Mouse (Mus musculus): Measurements from ENCODE around the gene Copg1.
A peak's percentile ranks its signal among the peaks of the same experiment; 100 is the strongest.
"Not testable (repeated sequence)": the region's sequence is repeated elsewhere in the genome, so short reads cannot be mapped to it uniquely, and the experiment has no call there.

Gene Copg1

DNA sequence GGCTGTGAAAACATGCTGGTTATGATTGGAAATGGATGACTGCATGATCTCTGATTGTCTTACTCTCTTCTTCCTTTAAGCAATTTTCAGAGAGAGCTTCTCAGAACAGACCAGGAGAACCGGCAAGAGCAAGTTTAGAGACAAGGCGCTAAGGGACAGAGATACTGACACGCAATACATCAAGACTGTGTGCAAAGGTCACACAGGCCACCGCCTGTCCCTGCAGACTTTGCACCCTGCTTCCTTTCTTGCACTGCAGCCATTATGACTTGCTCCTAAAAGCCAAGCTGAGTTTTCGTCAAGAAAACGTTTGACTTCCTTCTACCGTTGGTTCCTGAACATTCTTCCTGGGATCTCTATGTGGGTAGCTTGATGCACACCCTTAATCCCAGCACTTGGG is 12.1 kb upstream of the Copg1 start:
- DNase-seq (ENCODE audit: low spot score) = no peak

DNA sequence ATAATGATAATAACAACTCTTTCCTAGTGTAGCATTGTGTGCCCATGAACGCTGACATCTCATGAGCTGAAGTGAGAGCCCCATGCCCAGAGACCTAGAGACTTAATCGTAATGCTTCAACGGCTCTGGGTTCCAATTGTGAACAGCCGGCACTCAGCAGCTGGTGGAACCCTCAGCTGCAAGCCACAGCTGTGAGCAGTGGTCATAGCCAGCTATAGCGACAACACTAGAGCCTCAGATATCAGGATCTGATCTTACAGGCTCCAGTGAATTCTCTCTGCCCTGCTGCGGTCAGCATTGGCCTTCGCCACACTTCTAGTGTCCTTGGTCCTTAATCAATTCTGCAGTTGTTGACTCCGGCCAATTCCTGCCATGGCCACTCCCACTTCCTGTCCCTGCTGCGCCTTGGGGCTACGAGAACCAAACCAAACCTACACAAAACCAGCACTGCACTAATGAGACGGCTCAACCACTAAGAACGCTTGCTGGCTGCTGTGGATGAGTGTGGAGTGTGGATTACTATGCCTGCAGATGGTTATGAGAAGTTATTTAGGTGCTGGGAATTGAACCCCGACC is 11.5 kb upstream of the Copg1 start:
- DNase-seq (ENCODE audit: low spot score) = peak; percentile 84

DNA sequence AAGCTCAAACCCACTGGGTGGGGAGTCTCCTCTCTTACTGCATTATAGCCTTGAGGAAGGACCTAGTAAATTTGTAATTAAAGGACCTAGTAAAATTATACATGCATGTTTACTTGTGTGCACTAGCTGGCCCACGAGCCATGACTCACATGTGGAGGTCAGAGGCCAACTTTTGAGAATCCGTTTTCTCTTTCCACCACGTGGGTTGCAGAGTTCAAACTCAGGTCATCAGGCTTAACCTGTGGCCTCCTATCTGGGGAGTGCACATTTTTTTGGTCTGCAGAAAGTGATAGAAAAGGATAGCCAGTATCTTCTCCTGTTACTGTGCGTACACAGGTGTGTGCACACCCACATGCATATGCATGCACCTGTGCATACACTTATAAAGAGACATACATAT is 8.6 kb upstream of the Copg1 start:
- no peak for DNase-seq (ENCODE audit: low spot score)

DNA sequence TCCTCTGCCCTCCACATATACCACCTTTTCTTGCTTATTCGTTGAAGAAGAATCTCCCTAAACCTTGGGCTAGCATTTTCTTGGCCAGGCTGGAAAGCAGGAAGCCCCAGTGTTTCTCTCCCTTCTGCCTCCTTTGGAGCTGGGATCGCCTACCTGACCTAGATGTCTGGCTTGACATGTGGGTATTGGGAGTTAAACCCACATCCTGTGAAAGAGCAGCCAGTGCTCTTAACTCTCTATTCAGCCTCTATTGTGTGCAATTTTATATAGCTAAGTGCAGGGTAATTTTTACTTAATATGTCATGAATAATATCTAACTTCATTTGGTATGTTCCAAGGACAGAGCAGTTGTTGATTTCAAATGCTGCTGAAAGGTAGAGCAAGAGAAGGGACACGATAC is 8.0 kb upstream of the Copg1 start:
- no peak for DNase-seq (ENCODE audit: low spot score)

DNA sequence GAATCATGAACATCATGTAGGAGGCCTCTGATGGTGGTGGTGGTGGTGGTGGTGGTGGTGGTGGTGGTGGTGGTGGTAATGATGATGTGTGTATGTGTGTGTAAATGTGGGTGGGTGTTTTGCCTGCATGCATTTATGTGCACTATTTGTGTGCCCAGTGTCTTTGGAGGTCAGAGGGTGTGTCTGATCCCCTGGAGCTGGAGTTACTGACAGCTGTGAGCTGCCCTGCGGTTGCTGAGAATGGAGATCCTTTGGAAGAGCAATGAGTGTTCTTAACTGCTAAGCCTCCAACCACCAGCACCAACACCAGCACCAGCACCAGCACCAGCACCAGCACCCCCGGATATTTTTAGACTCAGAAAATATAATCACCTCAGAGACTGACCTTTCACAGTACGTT is 5.4 kb upstream of the Copg1 start:
- no peak for DNase-seq (ENCODE audit: low spot score)

DNA sequence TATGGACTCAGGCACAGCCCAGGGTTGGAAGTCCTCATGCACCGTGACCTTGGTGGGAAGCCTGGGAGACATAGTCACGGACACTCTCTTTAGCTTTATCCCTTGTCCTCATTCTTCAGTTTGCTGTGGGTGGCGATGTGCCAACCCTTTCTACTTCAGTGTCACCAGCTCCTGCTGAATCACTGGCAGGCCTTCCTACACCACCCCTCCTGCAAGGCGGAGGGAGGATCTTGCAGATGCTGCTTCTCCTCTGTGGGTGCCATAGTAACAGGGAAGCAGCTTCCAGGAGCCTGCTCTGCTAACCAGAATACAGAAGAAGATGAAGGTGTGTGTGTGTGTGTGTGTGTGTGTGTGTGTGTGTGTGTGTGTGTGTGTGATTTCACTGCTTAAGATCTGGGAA is 4.8 kb upstream of the Copg1 start:
- peak; percentile 74 for DNase-seq (ENCODE audit: low spot score)

DNA sequence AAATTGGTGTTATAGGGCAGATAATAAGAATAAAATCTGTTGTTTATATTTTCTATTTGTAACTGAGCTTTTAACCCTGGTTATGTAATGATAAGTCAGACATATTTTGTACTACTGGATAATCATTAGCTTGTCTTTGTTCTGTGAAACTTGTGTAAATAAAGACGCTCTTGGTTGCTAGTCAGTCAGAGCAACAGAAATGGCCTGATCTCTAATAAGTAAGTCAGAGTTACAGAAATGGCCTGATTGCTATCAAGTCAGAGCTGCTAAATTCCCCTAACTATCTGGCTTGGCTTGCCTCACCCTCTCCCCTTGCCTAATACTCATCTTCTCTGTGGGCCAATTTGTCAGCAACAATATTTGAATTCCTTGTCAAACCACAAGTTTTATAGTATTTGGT is 893 bp upstream of the Copg1 start:
- no peak for DNase-seq (ENCODE audit: low spot score)

DNA sequence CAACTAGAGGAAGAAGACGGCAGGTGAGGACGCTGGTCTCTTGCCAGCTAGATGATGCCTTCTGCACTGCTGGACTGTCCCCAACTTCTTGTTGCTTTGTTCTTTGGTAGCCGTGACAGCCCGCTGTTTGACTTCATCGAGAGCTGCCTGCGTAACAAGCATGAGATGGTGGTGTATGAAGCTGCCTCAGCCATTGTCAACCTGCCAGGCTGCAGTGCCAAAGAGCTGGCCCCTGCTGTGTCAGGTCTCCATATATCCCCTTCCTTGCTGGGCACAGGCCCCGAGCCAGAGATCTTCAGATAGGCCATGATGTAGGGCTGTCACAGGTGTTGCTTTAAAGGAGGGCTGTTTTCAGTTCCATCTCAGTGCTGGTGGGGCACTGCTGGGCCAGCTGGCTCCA is 6.3 kb downstream of the Copg1 start:
- DNase-seq (ENCODE audit: low spot score) = no peak

DNA sequence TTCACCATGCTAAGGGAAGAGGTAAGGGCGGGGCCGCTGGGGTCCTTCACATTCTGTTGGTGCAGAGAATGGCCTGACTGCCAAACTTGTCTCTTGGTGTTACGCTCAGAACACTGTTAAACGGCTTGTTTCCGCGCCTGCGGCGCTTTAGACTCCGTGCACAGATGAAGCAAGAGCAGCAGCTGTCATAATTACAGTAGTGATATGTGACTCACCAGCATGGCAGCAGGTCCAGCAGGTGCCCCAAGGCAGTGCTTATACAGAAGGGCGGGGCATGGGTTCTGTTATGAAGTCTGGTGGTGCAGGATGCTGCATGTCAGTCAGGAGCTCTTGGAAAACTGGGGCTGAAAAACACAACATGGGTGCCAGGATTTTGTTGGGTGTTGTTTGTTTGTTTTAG is 10.4 kb downstream of the Copg1 start:
- DNase-seq (ENCODE audit: low spot score) = no peak

DNA sequence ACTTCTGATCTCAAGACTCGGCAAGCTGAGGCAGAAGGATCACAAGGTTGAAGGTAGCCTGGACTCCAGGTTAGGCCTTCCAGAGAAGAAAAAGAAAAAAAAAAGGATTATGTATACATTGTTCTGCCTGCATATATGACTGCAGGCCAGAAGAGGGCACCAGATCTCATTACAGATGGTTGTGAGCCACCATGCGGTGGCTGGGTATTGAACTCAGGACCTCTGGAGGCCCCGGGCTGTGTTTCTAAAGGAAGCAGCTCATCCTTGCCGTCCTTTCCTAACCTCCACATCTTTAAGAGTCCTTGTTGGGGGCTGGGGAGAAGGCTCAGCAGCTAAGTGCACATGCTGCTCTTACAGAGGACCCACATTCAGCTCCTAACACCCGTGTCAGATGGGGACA is 19.0 kb downstream of the Copg1 start:
- no peak for DNase-seq (ENCODE audit: low spot score)

DNA sequence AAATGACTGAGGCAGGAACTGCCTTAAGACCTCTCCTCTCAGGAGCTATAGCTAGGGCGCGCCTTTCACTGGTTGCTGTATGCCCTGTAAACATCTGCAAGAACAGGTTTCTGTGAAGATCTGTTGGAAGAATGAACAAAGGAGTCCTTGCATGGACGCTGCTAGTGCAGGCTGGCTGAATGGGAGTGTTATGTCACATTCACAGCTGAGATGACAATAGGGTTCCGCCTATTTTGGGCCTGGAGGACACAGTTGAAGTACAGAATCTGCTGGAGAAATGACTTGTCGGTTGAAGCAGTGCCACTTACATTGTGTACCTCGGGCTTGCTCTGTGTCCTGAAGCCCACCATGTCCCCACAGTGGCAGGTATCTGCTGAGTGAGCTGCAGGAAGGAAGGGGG is 21.6 kb downstream of the Copg1 start:
- no peak for DNase-seq (ENCODE audit: low spot score)

DNA sequence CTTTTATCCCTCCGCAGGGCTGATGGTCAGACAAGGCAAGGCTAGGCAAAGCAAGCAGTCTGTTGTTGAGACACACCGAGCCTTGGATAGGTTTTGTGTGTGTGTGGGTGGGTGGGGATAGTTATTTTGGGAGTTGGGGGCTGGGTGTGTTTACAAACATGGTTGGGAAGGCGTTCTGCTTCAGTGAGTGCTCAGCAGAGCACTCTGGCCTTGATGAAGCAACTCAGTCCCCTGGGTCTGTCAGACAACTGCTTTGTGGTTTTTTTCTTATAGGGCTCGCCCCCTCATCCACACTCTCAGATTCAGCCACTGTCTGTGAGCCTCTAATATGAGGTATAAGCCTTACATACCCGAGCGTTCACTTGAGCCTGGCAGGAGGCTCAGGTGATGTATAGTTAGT is 23.9 kb downstream of the Copg1 start:
- no peak for DNase-seq (ENCODE audit: low spot score)

DNA sequence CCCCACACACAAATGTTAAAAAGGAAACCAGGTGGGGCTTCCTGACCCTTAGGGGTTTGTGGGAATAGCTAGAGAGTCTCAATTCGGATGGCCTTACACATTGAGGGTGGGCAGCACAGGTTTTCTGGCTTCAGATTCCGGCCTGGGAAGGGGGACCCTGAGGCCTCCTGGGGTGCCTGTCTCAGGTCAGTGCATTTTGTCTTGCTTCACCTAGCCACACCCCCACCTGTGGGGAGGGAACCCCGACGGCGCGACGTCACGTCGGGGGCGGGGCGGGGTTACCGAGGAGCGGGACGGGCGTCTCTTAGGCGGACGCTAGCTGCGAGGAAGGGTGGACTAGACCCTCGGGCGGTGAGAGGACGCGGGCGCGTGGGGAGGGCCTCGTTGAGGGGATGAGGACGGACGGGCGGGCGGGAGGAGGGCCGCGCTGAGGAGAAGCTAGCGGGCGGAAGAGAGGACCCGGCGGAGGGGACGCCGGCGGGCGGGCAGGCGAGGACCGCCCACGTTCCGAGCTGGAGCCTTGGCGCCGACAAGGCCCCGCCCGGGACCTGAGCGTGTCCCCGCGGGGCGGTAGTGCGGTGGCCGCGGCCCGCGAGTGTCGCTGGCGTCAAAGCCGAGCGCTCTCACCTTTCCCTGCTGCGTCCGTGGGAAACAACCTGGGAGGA is 26.2 kb downstream of the Copg1 start, which contains the start of gene Hmces:
Gene Hmces, plus strand, starts transcription at position 275 of the 665 bp plus-strand sequence.
- peak; percentile 54 for DNase-seq (ENCODE audit: low spot score)

DNA sequence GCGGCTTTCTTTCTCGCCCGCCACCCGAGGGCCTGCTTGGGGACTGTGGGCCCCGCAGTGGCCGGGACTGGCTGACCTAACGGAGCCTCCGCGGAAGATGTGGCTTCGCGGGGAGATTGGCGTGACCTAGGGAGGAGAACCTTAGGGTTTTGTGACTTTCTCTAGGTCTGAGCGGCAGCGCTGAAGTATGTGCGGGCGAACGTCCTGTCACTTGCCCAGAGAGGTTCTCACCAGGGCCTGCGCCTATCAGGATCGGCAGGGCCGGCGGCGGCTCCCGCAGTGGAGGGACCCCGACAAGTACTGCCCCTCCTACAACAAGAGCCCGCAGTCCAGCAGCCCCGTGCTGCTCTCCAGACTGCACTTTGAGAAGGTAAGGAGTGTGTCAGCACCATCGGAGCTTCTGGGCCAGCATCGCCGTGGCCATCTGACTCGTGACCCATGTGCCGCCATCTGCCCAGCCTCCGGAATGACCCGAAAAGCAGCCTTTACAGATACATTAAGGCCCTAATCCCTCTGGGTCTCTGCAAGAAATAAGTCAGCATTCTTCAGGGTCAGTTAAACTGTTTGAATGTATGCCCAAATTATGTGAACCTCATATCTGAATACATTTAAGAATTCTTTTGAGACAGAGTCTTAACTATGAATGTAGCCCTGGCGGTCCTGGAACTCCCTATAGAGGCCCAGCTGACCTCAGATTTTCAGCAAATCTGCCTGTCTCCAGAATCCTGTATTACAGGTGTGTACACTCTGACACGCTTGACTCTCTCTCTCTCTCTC is 26.9 kb downstream of the Copg1 start:
- no peak for DNase-seq (ENCODE audit: low spot score)

DNA sequence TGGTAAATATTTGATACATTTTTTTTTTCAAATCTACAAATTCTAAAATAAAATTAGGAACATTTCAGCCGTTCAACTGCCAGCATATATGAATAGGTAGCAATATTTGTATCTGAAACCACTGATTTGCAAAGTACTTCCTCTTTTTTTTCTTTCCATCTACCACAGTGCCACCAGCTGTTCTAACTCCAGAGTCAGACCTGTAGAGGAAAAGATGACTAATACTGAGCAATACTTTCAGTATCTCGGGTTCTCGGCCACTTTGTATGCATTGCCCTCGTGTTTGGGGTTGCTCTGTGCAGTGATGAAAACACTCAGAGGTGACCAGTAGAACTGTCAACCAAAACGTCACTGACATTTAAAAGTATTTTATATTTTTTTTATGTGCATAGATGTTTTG is 28.3 kb downstream of the Copg1 start:
- no peak for DNase-seq (ENCODE audit: low spot score)

DNA sequence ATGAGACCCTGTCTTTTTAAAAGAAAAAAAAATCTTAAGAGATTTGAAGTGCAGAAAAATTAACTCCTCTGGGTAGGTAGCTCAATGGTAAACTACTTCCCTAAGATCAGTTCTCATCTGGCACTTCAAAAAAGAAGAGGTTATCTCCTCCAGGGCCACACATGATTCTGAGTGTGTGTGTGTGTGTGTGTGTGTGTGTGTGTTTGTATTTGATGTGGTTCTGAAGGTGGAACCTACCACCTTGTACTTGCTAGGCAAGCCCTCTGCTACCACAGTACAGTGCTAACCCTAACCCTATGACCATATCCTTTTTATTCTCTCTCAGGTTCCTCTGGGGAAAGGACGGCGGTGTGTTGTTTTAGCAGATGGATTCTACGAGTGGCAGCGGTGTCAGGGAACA is 33.6 kb downstream of the Copg1 start:
- DNase-seq (ENCODE audit: low spot score) = no peak

DNA sequence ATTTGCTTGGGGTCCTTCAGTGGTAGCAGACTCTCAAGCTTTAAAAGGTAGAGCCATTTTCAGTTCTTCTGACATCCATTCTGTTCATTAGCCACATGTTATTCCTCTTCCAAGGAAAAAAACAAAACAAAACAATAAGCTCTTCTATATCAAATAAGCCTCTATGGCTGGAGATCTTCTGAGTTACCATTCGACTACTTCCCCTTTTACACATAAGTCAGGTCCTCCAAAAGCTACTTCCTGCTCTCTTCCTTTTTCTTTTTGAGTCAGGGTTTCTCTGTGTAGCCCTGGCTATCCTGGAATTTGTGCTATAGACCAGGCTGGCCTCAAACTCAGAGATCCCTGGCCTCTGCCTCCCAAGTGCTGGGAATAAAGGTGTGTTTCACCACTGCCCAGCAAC is 36.0 kb downstream of the Copg1 start:
- no peak for DNase-seq (ENCODE audit: low spot score)

DNA sequence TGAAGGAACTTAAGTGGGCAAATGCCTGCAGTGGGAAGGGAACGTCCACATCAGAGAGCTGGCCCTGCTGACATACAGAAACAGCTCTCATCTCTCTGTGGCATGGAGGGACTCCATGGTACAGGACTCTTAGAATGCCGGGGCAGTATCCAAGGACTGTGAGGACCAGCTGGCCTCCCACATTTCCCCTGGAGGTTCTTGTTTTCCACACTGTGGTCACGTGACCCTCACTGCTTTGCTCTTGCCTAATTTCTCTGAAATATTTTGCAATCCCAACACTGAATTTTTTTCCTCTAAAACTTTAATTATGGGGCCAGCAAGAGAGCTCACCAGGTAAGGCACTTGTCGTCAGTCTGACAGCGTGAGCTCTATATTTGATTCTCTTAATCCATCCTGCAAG is 47.4 kb downstream of the Copg1 start:
- no peak for DNase-seq (ENCODE audit: low spot score)

DNA sequence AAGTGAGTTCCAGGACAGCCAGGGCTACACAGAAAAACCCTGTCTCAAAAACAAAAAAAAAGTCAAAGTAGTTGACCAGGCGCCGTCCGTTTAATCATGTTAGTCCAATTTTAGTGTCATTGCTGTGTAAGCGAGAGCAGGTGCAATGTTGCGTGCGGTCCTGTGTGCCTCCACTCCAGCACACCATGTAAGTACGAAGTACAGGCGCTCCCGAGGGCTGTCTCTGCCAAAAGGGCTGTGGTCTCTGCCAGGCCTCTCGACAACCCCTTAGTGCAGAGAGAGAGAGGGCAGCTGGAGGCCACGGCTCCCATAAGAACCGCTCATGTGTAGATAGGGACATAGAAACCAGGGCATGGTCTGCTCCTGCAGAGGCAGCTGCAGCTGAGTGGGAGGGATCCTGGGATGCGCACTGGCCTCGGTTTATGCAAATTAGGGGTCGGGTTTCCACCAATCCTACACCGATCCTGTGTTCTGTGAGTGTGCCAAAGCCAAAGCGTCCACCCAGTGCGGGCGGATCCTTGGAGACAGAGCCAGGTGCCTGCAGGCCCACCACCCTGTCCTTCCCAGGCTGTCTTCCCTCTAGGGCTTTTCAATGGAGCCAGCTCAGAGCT is 49.7 kb downstream of the Copg1 start:
- peak; percentile 48 for DNase-seq (ENCODE audit: low spot score)

DNA sequence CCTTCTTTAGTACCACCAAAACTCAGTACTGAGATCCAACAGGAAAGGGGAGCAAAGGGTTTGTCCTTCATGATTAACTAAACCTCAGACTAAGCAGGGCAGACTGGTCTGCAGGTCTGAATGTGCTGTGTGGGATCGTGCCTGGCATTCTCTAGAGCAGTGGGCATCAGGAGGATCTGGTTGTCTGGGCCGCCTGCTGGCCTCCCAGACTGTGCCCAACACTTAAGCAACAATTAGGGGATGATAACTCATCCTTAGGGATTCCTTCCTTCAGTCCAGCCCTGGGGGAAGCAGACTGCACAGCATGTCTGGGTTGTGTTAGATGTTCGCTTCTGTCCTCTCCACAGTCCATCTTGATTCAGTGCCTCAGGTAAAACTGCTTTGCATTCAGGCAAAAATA is 51.3 kb downstream of the Copg1 start:
- DNase-seq (ENCODE audit: low spot score) = no peak

DNA sequence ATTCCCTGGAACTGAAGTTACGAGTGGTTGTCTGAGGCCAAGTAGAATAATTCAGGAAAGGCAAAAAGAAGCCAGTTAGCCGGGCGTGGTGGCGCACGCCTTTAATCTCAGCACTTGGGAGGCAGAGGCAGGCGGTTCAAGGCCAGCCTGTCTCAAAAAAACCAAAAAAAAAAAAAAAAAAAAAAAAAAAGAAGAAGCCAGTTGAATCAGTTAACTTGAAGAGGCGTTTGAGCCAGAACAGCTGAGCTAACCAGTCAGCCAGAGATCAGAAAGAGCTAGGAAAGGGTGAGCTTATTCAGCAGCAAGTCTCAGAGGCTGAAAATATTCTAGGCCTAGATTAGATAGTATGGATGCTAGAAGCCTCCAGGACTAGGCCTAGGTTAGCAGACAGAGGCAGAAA is 54.6 kb downstream of the Copg1 start:
- DNase-seq (ENCODE audit: low spot score) = no peak

DNA sequence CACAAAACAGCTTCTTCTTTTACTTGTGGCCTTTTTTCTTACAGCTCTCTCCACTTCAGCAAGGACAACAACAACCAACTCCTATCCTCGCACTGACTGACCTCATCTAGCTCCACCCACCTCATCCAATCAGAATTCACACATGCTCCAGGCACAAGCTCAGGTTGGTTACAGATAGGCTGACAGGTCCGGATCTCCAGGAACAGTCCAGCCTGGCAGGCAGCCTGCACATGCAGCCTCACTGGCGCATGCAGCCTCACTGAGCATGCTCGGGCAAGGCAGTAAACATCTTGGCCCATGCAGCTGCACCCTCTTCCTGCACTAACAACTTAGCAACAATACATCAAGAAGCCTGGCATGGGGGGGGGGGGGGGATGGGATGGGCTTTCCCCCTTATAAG is 74.8 kb downstream of the Copg1 start:
- DNase-seq (ENCODE audit: low spot score) = not testable (repeated sequence)
